Mouse (Mus musculus): ENCODE measurements at regions not wholly inside any gene's neighbourhood (a gene's known extent, or its start where the extent isn't known, plus 50 kb on each side); places are given as distances from the start of the nearest gene placed in this dataset.

DNA sequence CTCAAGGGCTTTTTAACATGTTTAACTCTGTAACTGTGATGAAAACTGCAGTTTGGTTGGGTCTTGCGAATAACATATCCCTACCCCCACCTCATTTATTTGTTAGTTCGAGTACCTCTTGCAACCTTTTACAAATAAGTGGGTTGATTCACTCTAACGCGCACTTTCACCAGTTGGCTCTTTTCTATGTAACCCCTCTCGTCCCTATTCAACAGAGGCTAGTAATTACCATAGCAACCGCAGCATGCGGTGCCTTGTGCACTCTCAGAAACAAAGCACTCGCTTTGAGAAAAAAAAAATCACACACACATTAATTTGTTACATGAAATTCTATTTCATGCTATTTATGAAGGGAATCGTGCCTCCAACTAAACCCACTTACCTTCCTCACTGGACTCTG, 201.7 kb downstream of the Icos start:
- TF ChIP-seq CTCF (conservative IDR thresholded peaks at IDR 0.05; ENCODE audit: low read length) (no peak), POU5F1 (IDR thresholded peaks at IDR 0.05; ENCODE audit: borderline replicate concordance, low read length) (no peak)
